Mouse (Mus musculus): ENCODE measurements around the gene Mri1.

The Mri1 gene

GRCm38 (mm10) chr8:84256822-84257610, at the start of gene Mri1:
Gene Mri1 (minus strand): TSS chr8:84257326.
- DNase-seq = peak; percentile 69 to 70

DNA sequence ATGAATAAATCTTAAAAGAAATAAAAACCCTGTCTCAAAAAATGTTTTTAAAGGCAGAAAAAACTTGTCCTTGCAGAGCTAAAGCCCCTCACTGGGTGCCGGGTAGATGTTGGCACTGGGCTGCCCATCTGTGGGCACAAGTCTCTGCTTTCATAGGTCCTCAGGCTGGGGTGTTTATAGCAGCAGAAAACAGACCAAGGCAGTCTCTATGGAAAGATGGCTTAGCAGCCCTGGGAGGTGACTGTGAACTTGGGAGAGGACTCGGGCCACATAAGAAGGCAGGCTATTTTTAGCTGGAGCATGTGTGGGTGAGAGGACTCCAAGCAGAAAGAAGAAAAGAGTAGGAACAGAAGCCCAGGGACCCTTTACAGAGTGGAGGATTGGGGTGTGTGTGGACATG, 46.8 kb upstream of the Mri1 start:
- no peak for DNase-seq

DNA sequence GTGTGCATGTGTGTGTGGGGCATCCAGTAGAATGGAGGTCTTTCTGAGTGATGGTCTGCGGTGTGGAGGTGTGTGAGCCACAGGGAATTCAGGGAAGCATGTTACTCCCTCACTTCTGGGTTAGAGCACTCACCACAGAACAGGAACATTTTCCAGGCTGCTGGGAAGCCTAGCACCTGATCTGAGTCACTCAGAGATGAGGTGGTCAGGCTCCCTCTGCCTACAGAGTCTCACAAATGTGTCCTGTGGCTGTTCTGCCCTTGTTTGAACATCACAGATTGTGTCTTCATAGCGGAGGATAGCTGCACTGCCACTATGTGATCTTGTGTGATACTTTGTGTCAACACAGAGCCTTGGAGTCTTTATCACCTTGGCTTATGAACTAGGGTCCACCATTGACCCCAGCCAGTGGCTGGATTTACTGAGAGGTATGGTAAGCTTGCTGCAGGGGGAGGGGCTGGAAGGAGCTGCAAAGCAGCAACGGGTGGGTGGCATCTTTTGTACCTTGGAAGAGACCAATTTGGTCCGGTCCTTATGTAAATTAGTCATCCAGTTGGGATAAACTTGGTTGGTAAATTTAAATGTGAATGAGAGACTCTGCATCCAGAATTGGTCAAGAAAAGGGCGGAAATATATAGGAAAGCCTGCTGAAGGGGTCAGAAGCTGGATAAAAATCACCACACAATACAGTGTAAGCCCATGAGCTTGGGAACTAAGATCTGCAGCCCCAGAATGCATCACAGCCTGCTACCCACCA, 40.1 kb upstream of the Mri1 start:
- DNase-seq = no peak

GRCm38 (mm10) chr8:84291688-84292087, 34.6 kb upstream of the Mri1 start:
- DNase-seq = peak in 1 of 2 experiments; percentile 62

DNA sequence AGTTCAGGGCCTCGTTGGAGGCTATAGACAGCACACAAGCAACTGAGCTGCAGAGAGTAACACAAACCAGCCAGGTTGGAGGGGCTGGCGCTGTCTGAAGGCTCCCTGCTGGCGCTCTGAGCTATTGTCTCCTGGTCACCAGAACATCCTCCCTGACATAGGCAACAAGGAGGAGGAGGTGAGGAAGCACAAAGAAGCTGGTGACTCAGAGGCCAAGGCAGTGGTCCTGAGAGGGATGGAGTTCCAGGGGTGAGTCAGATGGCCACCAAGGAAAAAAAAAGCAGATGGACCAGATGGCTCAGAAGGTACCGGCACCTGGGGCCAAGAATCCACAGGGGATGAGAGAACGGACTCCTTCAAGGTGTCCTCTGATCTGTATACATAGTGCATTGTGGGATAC, 34.0 kb upstream of the Mri1 start:
- DNase-seq = no peak

DNA sequence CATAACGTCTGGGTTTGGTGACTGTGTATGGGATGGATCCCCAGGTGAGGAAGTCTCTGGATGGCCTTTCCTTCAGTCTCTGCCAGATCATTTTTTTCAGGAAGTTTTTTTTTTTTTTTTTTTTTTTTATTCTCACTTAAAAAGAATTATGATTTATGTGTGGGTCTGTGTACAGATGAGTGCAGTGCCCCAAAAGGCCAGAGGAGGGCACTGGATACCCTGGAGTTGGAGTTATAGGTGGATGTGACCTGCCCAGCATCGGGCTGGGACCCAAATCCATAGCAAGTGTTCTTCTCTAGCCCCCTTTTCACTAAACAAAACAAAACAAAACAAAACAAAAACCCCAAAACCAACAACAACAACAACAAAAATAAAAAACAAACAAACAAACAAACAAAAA, 31.8 kb upstream of the Mri1 start:
- DNase-seq = no peak

- DNase-seq = peak in 1 of 2 experiments; percentile 27
Measured at GRCm38 (mm10) chr8:84285665-84286064, 28.5 kb upstream of the Mri1 start.

- no peak for DNase-seq
Measured at GRCm38 (mm10) chr8:84284608-84285063, 27.5 kb upstream of the Mri1 start.

- DNase-seq = no peak
Measured at GRCm38 (mm10) chr8:84280777-84281176, 23.7 kb upstream of the Mri1 start.

DNA sequence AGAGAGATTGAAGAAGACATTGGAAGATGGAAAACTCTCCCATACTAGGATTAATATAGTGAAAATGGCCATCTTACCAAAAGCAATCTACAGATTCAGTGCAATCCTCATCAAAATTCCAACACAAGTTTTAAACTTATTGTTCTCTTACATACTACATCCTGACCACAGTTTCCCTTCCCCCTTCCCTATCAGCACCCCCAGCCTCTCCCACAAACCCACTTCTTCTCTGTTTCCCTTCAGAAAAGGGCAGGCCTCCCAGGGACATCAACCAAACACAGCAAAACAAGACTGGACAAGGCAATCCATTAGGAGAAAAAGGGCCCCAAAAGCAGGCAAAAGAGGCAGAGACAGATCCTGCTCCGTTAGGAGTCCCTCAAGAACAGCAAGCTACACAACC, 19.3 kb upstream of the Mri1 start:
- no peak for DNase-seq

- DNase-seq = no peak
Measured at GRCm38 (mm10) chr8:84273968-84274367, 16.8 kb upstream of the Mri1 start.

DNA sequence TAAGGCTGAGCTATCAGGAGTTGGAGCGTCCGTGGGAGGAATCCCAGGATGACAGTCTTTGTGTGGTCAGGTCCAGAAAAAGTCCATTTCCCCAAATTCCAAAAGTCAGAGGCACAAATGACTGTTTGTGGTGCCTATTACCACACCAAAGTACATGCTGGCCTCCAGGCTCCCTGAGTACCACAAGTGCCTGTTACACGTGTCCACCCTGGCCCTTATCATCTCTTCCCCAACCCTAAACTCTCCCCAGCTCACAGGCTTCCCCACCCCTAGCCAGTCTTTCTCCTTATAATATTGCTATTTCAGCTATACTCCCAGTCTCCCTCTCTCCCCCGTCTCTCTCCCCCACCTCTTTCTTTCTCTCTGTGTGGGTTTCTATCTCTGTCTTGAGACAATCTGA, 15.2 kb upstream of the Mri1 start:
- DNase-seq = no peak

GRCm38 (mm10) chr8:84269950-84270773, 13.0 kb upstream of the Mri1 start, which contains the start of gene Ccdc130:
Gene Ccdc130 (minus strand): TSS chr8:84270380.
- DNase-seq = peak; percentile 99

DNA sequence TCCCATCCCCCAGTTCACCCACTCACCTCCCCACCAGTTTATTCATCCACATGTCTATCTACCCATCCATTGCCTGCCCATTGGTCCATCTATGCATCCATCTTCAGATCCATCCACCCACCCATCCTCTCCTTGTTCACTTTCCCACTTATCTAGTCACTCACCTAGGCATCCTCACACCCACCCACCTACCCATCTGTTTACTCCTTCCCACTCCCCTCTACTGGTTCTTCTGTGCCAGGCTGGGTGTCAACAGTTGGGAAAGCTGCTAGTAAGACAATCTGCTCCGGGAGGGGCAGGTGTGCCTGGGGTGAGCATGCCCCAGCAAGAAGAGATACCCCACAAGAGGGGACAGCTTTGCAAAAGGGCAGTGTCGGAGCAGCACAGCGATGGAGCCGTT, 4.0 kb upstream of the Mri1 start:
- no peak for DNase-seq

DNA sequence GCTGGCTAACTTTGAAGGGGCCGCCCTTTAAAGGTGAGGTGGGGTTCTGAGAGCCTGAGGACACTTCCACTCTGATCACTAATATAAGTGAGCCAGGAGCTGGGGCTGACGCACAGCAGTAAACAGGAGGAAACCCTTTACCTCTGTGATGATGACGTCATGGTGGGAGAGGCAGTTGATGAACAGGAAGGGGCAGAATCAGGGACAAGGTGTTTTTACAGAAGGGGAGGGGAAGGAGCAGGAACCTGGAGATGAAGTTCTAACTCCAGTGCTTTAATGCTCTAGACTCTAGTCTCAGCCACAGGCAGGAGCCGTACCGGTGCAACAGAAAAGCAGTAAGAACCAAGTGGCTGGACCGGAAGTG, 686 bp downstream of the Mri1 start:
- no peak for DNase-seq

DNA sequence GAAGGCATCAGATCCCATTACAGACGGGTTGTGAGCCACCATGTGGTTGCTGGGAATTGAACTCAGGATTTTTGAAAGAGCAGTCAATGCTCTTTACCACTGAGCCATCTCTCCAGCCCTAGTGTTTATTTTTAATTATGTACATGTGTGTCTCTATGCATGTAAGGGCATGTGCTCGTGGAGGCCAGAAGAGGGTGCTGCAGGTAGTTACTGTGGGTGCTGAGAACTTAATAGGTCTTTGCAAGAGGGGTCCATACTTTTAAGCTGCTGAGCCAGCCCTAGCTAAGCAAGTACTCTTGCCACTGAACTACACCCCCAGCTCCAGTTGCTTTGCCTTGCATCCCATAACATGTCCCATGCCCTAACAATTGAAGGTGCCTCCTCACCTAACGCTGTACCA, 1.3 kb downstream of the Mri1 start:
- no peak for DNase-seq

DNA sequence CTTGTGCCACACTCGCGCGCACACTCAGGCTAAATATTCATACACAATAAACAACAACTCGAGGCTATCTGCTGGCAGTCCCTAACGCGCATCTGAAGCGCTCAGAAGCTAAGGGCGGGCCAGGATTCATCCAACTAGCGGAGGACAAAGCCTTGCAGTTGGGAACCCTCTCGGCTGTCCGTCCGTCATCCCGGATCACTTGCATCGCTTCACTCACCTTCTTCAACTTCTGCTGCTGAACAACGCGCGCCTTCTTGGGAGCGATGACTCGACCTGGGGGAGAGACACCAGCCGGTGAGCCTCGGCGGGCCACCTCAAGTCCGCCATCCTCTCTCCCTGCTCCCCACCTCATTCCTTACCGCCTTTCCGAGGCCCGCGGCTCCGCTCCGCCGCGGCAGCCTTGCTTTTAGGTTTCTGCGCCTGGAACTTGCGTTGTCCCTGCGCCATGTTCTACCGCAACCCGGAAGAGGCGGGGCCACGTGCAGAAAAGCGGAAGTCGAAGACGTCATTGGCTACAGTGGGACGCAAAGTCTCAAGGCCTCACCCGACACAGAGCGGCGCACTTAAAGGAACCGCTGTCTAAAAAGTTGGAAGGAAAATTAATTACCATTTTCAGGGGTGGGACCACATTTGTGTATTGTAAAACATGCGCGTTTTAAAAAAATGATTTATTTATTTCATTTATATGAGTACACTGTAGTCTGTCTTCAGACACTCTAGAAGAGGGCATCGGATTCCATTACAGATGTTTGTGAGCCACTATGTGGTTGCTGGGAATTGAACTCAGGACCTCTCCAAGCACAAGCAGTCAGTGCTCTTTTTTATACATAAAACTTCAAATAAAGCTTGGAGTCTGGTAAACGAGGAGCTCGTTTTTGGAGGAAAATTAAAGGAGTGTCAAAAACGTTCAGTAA, 7.6 kb downstream of the Mri1 start, which contains the start of gene D8Ertd738e:
D8Ertd738e (minus strand) TSS at position 463 of the 914 bp plus-strand sequence.
- DNase-seq = peak; percentile 78 to 85

- no peak for DNase-seq
Measured at GRCm38 (mm10) chr8:84241821-84242220, 15.3 kb downstream of the Mri1 start.

DNA sequence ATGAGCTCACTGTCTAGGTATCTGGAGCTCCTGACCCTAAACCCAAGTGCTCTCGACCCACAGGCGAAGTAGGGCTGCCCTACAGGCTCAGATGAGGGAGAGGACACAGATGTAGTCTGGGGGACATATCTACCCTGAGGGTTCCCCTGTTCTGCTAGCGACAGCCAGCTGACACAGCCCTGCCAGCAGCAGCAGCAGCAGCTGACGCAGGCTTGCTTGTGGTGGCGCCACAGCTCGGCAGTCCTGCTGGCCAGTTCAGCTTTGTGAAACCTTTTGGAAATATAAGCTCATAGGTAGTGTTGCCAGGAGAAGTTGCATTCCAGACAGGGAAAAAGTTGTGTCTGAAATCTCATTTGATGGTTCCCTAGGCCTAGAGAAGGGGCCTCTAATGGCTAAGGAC, 16.0 kb downstream of the Mri1 start:
- no peak for DNase-seq

GRCm38 (mm10) chr8:84237542-84238229, 19.4 kb downstream of the Mri1 start:
- DNase-seq = no peak

DNA sequence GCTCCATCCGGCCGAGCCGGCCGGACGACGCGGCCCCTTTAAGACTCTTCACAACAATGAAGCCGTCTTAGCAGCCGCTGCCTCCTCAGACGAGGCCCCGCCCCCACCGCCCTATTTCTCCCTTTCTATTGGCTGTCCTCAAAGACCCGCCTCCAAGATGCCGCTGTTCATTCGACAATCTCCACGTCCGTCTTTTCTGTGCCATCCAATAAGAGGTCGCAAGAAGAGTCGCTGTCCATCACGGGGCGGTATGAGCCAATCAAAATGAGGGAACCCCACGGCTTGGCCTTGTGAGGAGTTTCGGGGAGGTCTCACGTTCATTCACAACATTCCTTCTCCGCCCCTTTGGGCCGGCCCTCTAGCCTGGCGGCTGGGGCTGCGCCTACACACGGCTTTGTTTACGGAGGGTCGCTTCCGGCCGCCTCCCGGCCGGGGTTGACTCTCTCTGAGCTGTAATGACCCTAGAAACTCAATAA, 20.1 kb downstream of the Mri1 start, which contains the start of gene Zswim4:
Zswim4 (minus strand) TSS at position 58 of the 476 bp plus-strand sequence.
- peak; percentile 97 for DNase-seq

Measured in spleen, adult 18-20 months (tissue).